Mouse (Mus musculus) cortical plate, adult 2 months (tissue): ENCODE results near the gene Atg10.

Experiments used
- CTCF ChIP-seq: fragments of 200-500 bp; IDR thresholded peaks from 2 replicates; pipeline ENCODE4 v1.5.1; 2011; ENCODE audit warnings: mild to moderate bottlenecking, control low read depth, low read length; ENCODE audit not compliant: insufficient read depth; ENCODE audit errors: extremely low read depth
- POLR2A ChIP-seq: fragments of 200-500 bp; IDR thresholded peaks from 2 replicates; pipeline ENCODE4 v1.6.1; 2011; ENCODE audit warnings: mild to moderate bottlenecking, low read length, control low read depth; ENCODE audit not compliant: insufficient read depth; ENCODE audit errors: extremely low read depth

- no peak for TF ChIP-seq CTCF
- no peak for TF ChIP-seq POLR2A
Observed at GRCm38 (mm10) chr13:91040421-91040820, 183.3 kb downstream of the Atg10 start.
